Mouse (Mus musculus): ENCODE data around the gene Cib3. TPM values are rescaled to one million over a fixed set of nuclear protein-coding genes. Genes with fewer than 3 reads are reported as not detected.

Gene Cib3
- polyA plus RNA-seq, 1 experiment, result not detected

GRCm38 (mm10) chr8:72187793-72188331 is 24.8 kb downstream of the Cib3 start:
- Histone ChIP-seq H3K27ac (ENCODE audit: insufficient read depth, low read length) (no peak overlapping the region), H3K4me3 (ENCODE audit: insufficient read depth, low read length) (no peak overlapping the region), H3K4me1 (ENCODE audit: control insufficient read depth, insufficient read depth, low read length) (no peaks in the 10 kb centered on the region)
- no peak for TF ChIP-seq POLR2A (IDR thresholded peaks at IDR 0.05; ENCODE audit: extremely low read depth, insufficient read depth, low read length)
- TF ChIP-seq CTCF (IDR thresholded peaks at IDR 0.05; ENCODE audit: extremely low read depth, insufficient read depth, low read length), result no peak

- H3K4me1 ChIP-seq (ENCODE audit: control insufficient read depth, insufficient read depth, low read length), result no peaks in the 10 kb centered on the region
- no peak overlapping the region for H3K27ac ChIP-seq (ENCODE audit: insufficient read depth, low read length)
- H3K4me3 ChIP-seq (ENCODE audit: insufficient read depth, low read length), result no peak overlapping the region
- TF ChIP-seq CTCF (IDR thresholded peaks at IDR 0.05; ENCODE audit: extremely low read depth, insufficient read depth, low read length) (no peak), POLR2A (IDR thresholded peaks at IDR 0.05; ENCODE audit: extremely low read depth, insufficient read depth, low read length) (no peak)
These were observed 29.0 kb downstream of the Cib3 start for GRCm38 (mm10) chr8:72183554-72184202.

GRCm38 (mm10) chr8:72177346-72177925 is 35.2 kb downstream of the Cib3 start:
- H3K4me1 ChIP-seq (ENCODE audit: control insufficient read depth, insufficient read depth, low read length), result no peaks in the 10 kb centered on the region
- no peak overlapping the region for H3K4me3 ChIP-seq (ENCODE audit: insufficient read depth, low read length)
- TF ChIP-seq POLR2A (IDR thresholded peaks at IDR 0.05; ENCODE audit: extremely low read depth, insufficient read depth, low read length), result no peak
- peak; percentile 88 for TF ChIP-seq CTCF (IDR thresholded peaks at IDR 0.05; ENCODE audit: extremely low read depth, insufficient read depth, low read length)
- H3K27ac ChIP-seq (ENCODE audit: insufficient read depth, low read length), result no peak overlapping the region

GRCm38 (mm10) chr8:72169681-72170249 is 42.9 kb downstream of the Cib3 start:
- no peak overlapping the region for H3K4me3 ChIP-seq (ENCODE audit: insufficient read depth, low read length)
- TF ChIP-seq POLR2A (IDR thresholded peaks at IDR 0.05; ENCODE audit: extremely low read depth, insufficient read depth, low read length) (no peak), CTCF (IDR thresholded peaks at IDR 0.05; ENCODE audit: extremely low read depth, insufficient read depth, low read length) (no peak)

GRCm38 (mm10) chr8:72169098-72169668 is 43.5 kb downstream of the Cib3 start:
- TF ChIP-seq POLR2A (IDR thresholded peaks at IDR 0.05; ENCODE audit: extremely low read depth, insufficient read depth, low read length), result no peak
- TF ChIP-seq CTCF (IDR thresholded peaks at IDR 0.05; ENCODE audit: extremely low read depth, insufficient read depth, low read length), result no peak

More at GRCm38 (mm10) chr8:72169681-72170249, 42.9 kb downstream of the Cib3 start:
- H3K27ac ChIP-seq (ENCODE audit: insufficient read depth, low read length), result no peak overlapping the region
- H3K4me1 ChIP-seq (ENCODE audit: control insufficient read depth, insufficient read depth, low read length), result no peaks in the 10 kb centered on the region

GRCm38 (mm10) chr8:72162821-72163220 is 49.8 kb downstream of the Cib3 start:
- no peak overlapping the region for H3K27ac ChIP-seq (ENCODE audit: insufficient read depth, low read length)
- peaks cover 5% of the 10 kb centered on the region for H3K4me1 ChIP-seq (ENCODE audit: control insufficient read depth, insufficient read depth, low read length)
- no peak for TF ChIP-seq POLR2A (IDR thresholded peaks at IDR 0.05; ENCODE audit: extremely low read depth, insufficient read depth, low read length)
- TF ChIP-seq CTCF (IDR thresholded peaks at IDR 0.05; ENCODE audit: extremely low read depth, insufficient read depth, low read length), result no peak
- peak overlapping the region; percentile 72; the same call in 1 of the 2 replicates for H3K4me3 ChIP-seq (ENCODE audit: insufficient read depth, low read length)

More at GRCm38 (mm10) chr8:72169098-72169668, 43.5 kb downstream of the Cib3 start:
- H3K4me1 ChIP-seq (ENCODE audit: control insufficient read depth, insufficient read depth, low read length), result no peaks in the 10 kb centered on the region
- no peak overlapping the region for H3K4me3 ChIP-seq (ENCODE audit: insufficient read depth, low read length)
- H3K27ac ChIP-seq (ENCODE audit: insufficient read depth, low read length), result no peak overlapping the region

GRCm38 (mm10) chr8:72160707-72161697 is 51.6 kb downstream of the Cib3 start, which contains the start of gene Rab8a:
TSS of gene Rab8a (plus strand) at chr8:72161200.
- Histone ChIP-seq H3K4me3 (ENCODE audit: insufficient read depth, low read length) (peak within 1 kb of the TSS; percentile 72), H3K27ac (ENCODE audit: insufficient read depth, low read length) (no peak within 1 kb of the TSS), H3K4me1 (ENCODE audit: control insufficient read depth, insufficient read depth, low read length) (peaks cover 5% of the 10 kb centered on the region)
- peak; percentile 86 for TF ChIP-seq POLR2A (IDR thresholded peaks at IDR 0.05; ENCODE audit: extremely low read depth, insufficient read depth, low read length)
- no peak for TF ChIP-seq CTCF (IDR thresholded peaks at IDR 0.05; ENCODE audit: extremely low read depth, insufficient read depth, low read length)

- H3K27ac ChIP-seq (ENCODE audit: insufficient read depth, low read length), result no peak overlapping the region
These were observed 52.6 kb downstream of the Cib3 start for GRCm38 (mm10) chr8:72160007-72160406.

More at GRCm38 (mm10) chr8:72160007-72160406, 52.6 kb downstream of the Cib3 start:
- peaks cover 5% of the 10 kb centered on the region for H3K4me1 ChIP-seq (ENCODE audit: control insufficient read depth, insufficient read depth, low read length)
- peak overlapping the region; percentile 46; the same call in 1 of the 2 replicates for H3K4me3 ChIP-seq (ENCODE audit: insufficient read depth, low read length)
- TF ChIP-seq CTCF (IDR thresholded peaks at IDR 0.05; ENCODE audit: extremely low read depth, insufficient read depth, low read length), result no peak
- no peak for TF ChIP-seq POLR2A (IDR thresholded peaks at IDR 0.05; ENCODE audit: extremely low read depth, insufficient read depth, low read length)
